Mouse (Mus musculus) lung, adult 2 months (tissue): ENCODE data around the gene Gm12166. TPM values are rescaled to one million over a fixed set of nuclear protein-coding genes. Genes with fewer than 3 reads are reported as not detected.
"Not testable (repeated sequence)": the region's sequence is repeated elsewhere in the genome, so short reads cannot be mapped to it uniquely, and the experiment has no call there.

Source experiments
- DNase-seq: peaks from one replicate; pipeline ENCODE4 v3.0.0; 2022
- H3K4me1 ChIP-seq: fragments of 200-500 bp; 2 replicates; pipeline ENCODE4 v1.6.1; 2011; ENCODE audit warnings: low read length; ENCODE audit not compliant: control insufficient read depth, insufficient read depth
- H3K4me3 ChIP-seq: fragments of 200-500 bp; replicated peaks from 2 replicates; pipeline ENCODE3; 2011; ENCODE audit warnings: low read depth, mild to moderate bottlenecking, control low read depth, low read length; ENCODE audit errors: extremely low read depth
- CTCF ChIP-seq: fragments of 200-500 bp; IDR thresholded peaks from 2 replicates; pipeline ENCODE4 v1.5.1; 2011; ENCODE audit warnings: mild to moderate bottlenecking, low read length, control low read depth; ENCODE audit not compliant: insufficient read depth
- POLR2A ChIP-seq: fragments of 200-500 bp; IDR thresholded peaks from 2 replicates; pipeline ENCODE4 v1.6.1; 2011; ENCODE audit warnings: low read depth, mild to moderate bottlenecking, control low read depth, low read length, borderline replicate concordance; ENCODE audit errors: extremely low read depth
- WGBS: fragments of 180-500 bp; shearing (Covaris S2); methylation state at CpG from one replicate; pipeline ENCODE4 v1.1.7; 2018; 5-methylcytosine and 5-hydroxymethylcytosine counted together
- polyA plus RNA-seq: library from polyadenylated mRNA; depleted of rRNA; stranded (reverse); fragments of >200 nt; gene quantifications from 2 replicates; pipeline ENCODE4 v1.2.3, GENCODE M21; 2012; rRNA removed

Gm12166 gene
- polyA plus RNA-seq: 16.8 and 19.8 TPM in 2 replicates

DNA sequence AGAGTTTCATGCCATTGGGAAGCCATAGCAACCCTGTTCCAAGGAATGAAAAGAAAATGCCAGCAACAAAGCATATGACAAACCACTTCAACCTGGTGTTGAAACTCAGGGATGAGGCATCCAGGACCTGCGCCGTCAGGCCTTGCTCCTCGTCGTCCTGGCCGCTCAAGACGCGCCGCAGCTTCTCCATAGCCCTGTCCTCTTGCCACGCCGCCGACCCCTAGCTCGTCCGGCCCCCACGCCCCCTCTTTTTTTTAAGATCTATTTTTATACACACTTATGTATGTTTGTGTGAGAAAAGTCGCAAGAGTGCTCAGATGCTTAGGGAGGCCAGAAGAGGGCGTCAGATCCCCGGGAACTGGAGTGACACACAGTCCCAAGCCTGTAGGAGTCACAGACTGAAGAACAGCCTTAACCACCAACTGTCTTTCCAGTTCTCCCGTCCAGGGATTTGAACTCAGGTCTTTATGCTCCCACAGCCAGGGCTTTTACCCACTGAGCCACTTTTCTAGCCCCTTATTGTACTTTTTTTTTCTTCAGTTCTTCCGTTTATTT lies at the start of gene Gm12166:
Gm12166 (minus strand) TSS at position 217 of the 555 bp plus-strand sequence.
- peak; percentile 83 for TF ChIP-seq CTCF
- 23% methylated on average over 19 of the region's 19 CpGs for WGBS
- H3K4me3 ChIP-seq, H3K4me1 ChIP-seq: not testable (repeated sequence)
- peak; percentile 62 for DNase-seq

DNA sequence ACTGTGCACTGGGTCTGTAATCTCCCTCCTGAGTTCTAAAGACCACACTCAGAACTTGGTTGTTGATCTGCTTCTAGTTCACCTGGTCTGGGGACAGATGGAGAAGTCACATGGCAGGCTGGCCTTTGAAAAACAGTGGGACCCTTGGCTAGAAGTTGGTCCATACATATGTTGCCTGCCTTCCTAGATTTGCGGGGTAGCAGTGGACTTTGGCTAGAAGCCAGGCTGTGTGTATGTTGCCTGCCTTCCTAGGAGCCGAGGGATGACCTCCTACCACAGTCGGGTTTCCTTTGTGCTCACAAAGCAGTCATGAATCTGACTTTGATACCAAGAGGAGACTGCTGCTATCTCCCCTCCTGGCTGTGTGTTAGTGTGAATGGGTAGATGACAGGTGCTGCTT lies 44.9 kb upstream of the Gm12166 start:
- Histone ChIP-seq H3K4me3 (no peak overlapping the region), H3K4me1 (peaks cover 6% of the 10 kb centered on the region)
- no peak for DNase-seq
- WGBS: 52% methylated on average over 3 of the region's 3 CpGs
- TF ChIP-seq POLR2A: no peak
- no peak for TF ChIP-seq CTCF

DNA sequence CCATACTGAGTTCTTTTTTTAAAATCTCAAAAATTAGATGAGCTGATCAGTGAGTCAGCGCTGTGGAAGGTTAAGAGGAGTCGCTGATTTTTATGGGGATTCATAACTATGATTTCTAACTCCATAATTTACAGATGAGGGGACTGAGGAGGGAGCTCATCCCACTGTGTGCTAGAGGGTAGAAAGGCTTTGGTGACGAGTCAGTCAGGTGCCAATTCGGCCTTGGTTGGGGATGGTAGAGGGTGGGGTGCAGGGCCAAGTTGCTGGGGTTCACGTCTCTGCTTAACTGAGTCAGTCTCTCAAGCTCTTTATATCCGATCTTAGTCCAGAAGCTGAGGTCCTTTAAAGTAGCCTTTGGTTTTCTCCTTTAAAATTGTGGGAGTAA lies 44.1 kb upstream of the Gm12166 start:
- no peak for DNase-seq
- WGBS: 79% methylated on average over 6 of the region's 6 CpGs
- TF ChIP-seq CTCF (no peak), POLR2A (no peak)
- H3K4me1 ChIP-seq: peaks cover 5% of the 10 kb centered on the region
- no peak overlapping the region for H3K4me3 ChIP-seq

DNA sequence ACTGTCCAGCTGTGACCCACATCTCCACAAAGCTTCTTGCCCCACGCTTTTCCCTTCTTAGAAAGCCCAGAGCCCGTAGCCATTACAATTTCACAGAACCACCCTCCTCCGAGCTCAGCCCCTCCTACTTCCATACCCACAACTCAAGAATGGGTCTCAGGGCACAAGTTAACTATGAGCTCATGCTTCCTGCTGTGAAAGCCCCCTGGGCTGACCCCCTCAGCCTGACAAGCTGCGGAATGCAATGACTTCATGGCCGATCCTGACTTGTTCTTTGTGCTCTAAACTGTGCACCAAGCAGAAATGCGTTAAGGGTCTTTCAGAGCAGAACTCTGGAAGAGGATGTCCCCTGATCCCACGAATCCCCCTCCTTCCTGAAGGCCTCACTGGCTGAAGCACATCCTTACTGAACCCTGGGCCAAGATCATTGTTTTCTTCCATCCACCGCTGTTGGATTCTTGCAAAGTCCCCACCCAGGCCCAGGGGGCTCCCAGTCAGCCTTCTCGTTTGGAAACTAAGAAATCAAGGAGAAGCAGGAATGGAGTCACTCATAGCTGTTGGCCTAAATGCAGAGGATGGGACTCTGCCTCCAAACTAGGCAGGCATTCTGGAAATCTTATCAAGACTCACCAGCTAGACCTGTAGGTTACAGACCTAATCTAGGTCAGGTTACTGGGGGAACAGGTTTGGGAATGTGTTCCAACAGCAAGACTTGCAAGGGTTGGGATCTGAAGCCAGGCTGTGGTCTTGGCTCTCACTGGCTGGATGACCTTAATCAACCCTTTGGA lies 43.5 kb upstream of the Gm12166 start:
- Histone ChIP-seq H3K4me3 (no peak overlapping the region), H3K4me1 (peaks cover 10% of the 10 kb centered on the region)
- TF ChIP-seq POLR2A: no peak
- no peak for TF ChIP-seq CTCF
- 48% methylated on average over 9 of the region's 9 CpGs for WGBS
- no peak for DNase-seq

DNA sequence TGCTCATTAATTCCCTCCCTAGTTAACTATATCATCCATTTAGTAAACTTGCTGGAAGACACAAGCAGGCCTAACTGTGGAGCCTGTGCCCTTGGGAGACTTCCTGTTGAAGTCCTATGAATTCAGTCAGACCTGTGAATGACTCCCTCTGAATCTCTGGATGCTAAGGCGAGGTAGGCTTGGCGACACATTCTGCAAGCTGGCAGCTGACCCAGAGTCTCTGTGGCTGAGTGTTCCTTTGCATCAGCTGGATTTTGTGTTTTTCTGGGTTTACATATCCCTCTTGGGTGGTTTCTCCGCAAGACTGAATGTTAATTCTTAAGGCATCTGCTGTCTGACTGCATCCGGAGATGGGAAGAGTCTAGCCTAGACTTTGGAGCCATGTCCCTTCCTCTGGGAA lies 40.0 kb upstream of the Gm12166 start:
- DNase-seq: no peak
- TF ChIP-seq POLR2A: no peak
- TF ChIP-seq CTCF: no peak
- WGBS: 35% methylated on average over 4 of the region's 4 CpGs
- H3K4me1 ChIP-seq: peaks cover 22% of the 10 kb centered on the region
- no peak overlapping the region for H3K4me3 ChIP-seq

DNA sequence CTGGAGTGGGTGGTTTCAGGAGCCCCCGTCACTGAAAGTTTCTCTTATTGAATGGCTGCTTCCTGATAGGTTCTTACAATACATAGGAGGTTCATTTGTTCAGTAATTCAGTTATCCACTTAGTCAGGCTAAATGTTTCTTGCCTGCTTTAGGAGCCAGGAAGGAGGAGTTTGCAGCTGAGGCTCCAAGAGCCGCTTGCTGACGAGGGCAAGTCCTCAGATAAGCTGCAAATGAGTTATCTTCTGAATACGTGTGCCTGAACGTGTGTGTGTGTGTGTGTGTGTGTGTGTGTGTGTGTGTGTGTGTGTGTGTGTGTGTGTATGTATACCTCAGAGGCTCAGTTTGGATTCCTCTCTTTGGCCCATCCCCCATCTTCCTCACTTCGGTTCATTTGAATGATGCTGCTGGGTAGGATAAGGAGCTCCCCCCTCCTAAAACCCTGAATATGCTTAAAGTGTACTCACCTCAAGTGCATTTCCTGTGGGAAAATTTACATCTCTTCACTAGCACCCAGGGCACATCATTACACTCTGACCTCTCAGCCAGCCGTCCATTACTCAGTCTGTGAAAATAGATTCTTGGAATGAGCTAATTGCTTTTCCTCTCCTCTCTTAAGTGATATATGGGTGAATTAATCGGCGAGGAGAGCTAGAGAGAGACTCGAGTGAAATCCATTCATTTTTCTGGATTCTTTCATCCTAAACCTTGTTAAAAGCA lies 39.0 kb upstream of the Gm12166 start:
- 36% methylated on average over 10 of the region's 10 CpGs for WGBS
- Histone ChIP-seq H3K4me1 (peaks cover 22% of the 10 kb centered on the region), H3K4me3 (no peak overlapping the region)
- TF ChIP-seq CTCF (no peak), POLR2A (no peak)
- no peak for DNase-seq

DNA sequence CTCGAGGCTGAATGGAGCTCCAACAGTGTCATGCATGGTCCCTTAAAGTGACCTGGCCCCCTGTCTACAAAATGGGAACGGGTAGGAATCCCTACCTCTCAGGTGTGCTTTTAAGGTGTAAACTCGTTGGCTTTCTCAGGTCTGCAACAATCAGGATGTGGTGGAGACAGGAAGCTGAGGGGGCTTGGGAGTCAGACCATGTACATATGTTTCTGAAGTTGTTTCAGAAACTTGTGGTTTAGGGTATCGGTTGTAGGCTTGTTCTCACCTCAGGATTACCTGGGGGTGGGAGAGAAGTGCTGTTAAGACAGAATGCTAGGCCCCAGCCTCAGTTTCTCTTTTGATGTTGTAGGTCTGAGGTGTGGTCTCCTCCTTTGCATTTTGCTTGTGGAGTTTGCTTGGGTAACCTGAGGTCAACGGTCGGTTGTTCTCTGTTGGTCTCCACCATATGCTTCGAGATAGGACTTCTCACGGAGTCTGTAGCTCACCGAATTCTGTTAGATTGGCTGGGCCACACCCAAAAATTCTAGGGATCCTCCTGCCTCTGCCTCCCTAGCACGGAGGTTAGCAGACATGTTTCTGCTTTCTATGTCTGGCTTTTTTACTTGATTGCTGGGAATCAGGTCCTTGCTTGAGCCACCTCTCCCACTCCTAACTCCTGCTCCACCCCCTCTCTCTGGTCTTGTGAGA lies 38.1 kb upstream of the Gm12166 start:
- no peak overlapping the region for H3K4me3 ChIP-seq
- WGBS: 80% methylated on average over 10 of the region's 10 CpGs
- peaks cover 20% of the 10 kb centered on the region for H3K4me1 ChIP-seq
- TF ChIP-seq POLR2A: no peak
- no peak for TF ChIP-seq CTCF
- no peak for DNase-seq

DNA sequence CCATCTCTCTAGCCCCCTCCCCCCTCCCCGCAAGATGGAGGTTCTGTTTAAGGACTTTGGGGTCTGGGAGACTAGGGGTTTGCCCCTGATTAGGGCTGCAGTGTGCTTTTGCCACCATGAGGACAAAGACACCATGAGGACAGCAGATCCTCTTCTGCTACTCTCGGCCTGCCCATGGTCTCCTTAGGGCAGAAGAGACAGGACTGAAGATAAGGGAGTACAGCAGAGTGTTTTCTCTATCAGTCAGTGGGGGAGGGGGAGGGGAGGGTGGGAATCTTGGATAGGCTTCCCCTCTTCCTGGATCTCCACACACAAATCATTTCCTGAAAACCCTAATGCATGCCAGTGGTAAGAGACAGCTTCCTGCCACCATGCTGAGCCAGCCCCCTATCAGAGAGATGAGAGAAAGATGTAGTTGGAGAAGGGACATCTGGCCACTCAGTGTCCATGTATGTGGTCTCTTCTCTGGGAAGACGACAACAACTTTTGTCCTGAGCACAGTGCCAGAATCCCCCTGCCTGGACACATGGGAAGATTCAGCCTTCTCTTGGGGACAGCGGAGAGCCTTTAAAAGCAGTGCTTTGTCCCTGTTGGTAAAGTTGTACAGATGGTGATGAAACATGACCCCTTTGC lies 37.1 kb upstream of the Gm12166 start:
- DNase-seq: no peak
- TF ChIP-seq CTCF: no peak
- TF ChIP-seq POLR2A: no peak
- Histone ChIP-seq H3K4me3 (no peak overlapping the region), H3K4me1 (peaks cover 23% of the 10 kb centered on the region)
- WGBS: 53% methylated on average over 4 of the region's 4 CpGs

DNA sequence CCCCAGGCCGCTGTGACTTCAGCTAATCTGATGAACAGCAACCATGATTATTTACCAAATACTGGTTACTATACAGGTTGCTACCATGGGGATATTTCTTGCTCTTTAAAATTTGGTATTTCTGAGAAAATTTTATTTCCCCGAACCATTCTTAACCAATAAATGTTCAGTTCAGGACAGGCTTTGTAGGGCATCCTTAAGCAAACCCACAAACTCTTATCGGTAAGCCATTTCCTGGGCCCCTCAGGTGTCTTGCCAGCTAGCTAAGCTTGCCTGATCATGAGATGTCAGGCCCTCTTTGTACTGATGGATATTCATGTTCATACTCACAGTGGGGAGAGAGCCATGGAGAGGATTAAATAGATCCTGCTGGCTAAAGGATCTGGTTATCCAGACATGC lies 34.3 kb upstream of the Gm12166 start:
- peaks cover 32% of the 10 kb centered on the region for H3K4me1 ChIP-seq
- no peak for TF ChIP-seq CTCF
- no peak for TF ChIP-seq POLR2A

More for the DNA sequence above, 34.3 kb upstream of the Gm12166 start:
- H3K4me3 ChIP-seq: no peak overlapping the region
- 82% methylated on average over 3 of the region's 3 CpGs for WGBS
- DNase-seq: no peak
